Mouse (Mus musculus): ENCODE measurements around the gene Dusp27.

- no peak for TF ChIP-seq ZC3H11A (IDR thresholded peaks at IDR 0.05; ENCODE audit: borderline replicate concordance, low read depth, low read length)
- no peak for TF ChIP-seq CHD2 (IDR thresholded peaks at IDR 0.05; ENCODE audit: low read depth, low read length)
- TF ChIP-seq ZNF384 (IDR thresholded peaks at IDR 0.05; ENCODE audit: low read depth, low read length) = no peak
These were observed 38.4 kb downstream of the Dusp27 start for GRCm38 (mm10) chr1:166089337-166089736.
